Mouse (Mus musculus): ENCODE measurements around the gene Dcun1d1. TPM values are rescaled to one million over a fixed set of nuclear protein-coding genes. Genes with fewer than 3 reads are reported as not detected.

The Dcun1d1 gene
- polyA plus RNA-seq, 1 experiment from 2014 or later = 95.7 TPM

- H3K4me3 ChIP-seq (replicated peaks; ENCODE audit: low read length) = no peak overlapping the region
- H3K9ac ChIP-seq = no peak overlapping the region
- WGBS = 88% methylated on average over 4 of the region's 4 CpGs
- DNase-seq (ENCODE audit: low spot score) (no peak), ATAC-seq (ENCODE audit: low FRiP score) (no peak)
- H3K36me3 ChIP-seq (replicated peaks; ENCODE audit: control insufficient read depth, insufficient read depth) = peaks cover 16% of the 10 kb centered on the region
- no peaks in the 10 kb centered on the region for H3K4me1 ChIP-seq (replicated peaks; ENCODE audit: control insufficient read depth, insufficient read depth, low read length)
- no peaks in the 10 kb centered on the region for H3K27me3 ChIP-seq (ENCODE audit: control insufficient read depth, insufficient read depth, low read length)
- H3K4me2 ChIP-seq (replicated peaks) = no peak overlapping the region
- no peaks in the 10 kb centered on the region for H3K9me3 ChIP-seq (ENCODE audit: control insufficient read depth, low read length)
- H3K27ac ChIP-seq = no peak overlapping the region
These were observed 14.7 kb downstream of the Dcun1d1 start for GRCm38 (mm10) chr3:35922522-35922921.

GRCm38 (mm10) chr3:35918229-35918628 is 19.0 kb downstream of the Dcun1d1 start:
- Histone ChIP-seq H3K4me2 (replicated peaks) (no peak overlapping the region), H3K4me3 (replicated peaks; ENCODE audit: low read length) (no peak overlapping the region), H3K9ac (no peak overlapping the region), H3K4me1 (replicated peaks; ENCODE audit: control insufficient read depth, insufficient read depth, low read length) (no peaks in the 10 kb centered on the region), H3K27me3 (ENCODE audit: control insufficient read depth, insufficient read depth, low read length) (no peaks in the 10 kb centered on the region), H3K27ac (no peak overlapping the region), H3K36me3 (replicated peaks; ENCODE audit: control insufficient read depth, insufficient read depth) (peaks cover 47% of the 10 kb centered on the region), H3K9me3 (ENCODE audit: control insufficient read depth, low read length) (no peaks in the 10 kb centered on the region)
- WGBS = 87% methylated on average over 3 of the region's 3 CpGs
- ATAC-seq (ENCODE audit: low FRiP score) = no peak
- no peak for DNase-seq (ENCODE audit: low spot score)

DNA sequence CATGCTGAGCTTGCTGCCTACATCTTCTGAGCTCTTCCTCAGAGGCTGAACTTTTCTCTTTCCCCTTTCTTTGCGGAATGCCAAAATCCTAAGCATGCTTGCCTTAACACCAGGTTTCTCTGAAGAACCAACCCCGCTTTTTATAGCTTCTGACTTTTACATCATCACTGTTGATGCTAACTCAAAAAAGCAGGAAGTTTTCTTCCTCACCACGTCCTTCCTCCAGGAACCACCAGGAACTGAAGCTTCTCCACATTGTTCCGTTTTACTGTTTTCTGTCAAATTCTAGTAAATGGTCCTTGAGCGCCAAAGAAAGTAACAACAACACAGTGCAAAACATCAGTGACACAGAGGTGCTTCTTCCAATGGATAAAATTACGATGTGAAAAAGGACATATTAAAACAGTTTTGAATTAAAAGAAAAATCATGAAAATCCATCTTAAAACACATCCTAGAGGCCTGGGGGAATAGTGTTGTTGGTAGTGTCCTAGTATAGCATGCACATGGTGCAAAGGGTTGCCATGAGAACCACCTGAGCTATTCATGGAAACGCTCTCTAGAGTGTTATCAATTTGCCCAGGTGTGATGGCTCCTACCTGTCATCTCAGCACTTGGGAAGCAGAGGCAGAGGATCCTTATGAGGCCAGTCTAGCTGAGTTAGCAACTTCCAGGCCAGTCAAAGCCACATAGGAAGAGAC is 28.1 kb downstream of the Dcun1d1 start:
- no peak overlapping the region for H3K4me3 ChIP-seq (replicated peaks; ENCODE audit: low read length)
- 90% methylated on average over 7 of the region's 7 CpGs for WGBS
- DNase-seq (ENCODE audit: low spot score) (no peak), ATAC-seq (ENCODE audit: low FRiP score) (no peak)
- H3K27me3 ChIP-seq (ENCODE audit: control insufficient read depth, insufficient read depth, low read length) = no peaks in the 10 kb centered on the region
- no peak overlapping the region for H3K9ac ChIP-seq
- no peaks in the 10 kb centered on the region for H3K9me3 ChIP-seq (ENCODE audit: control insufficient read depth, low read length)
- no peak overlapping the region for H3K27ac ChIP-seq
- H3K36me3 ChIP-seq (replicated peaks; ENCODE audit: control insufficient read depth, insufficient read depth) = peaks cover 22% of the 10 kb centered on the region
- H3K4me1 ChIP-seq (replicated peaks; ENCODE audit: control insufficient read depth, insufficient read depth, low read length) = no peaks in the 10 kb centered on the region
- no peak overlapping the region for H3K4me2 ChIP-seq (replicated peaks)

GRCm38 (mm10) chr3:35900555-35901204 is 36.6 kb downstream of the Dcun1d1 start:
- Histone ChIP-seq H3K9me3 (ENCODE audit: control insufficient read depth, low read length) (no peaks in the 10 kb centered on the region), H3K4me3 (replicated peaks; ENCODE audit: low read length) (no peak overlapping the region), H3K36me3 (replicated peaks; ENCODE audit: control insufficient read depth, insufficient read depth) (peaks cover 25% of the 10 kb centered on the region), H3K4me2 (replicated peaks) (no peak overlapping the region), H3K27ac (no peak overlapping the region), H3K4me1 (replicated peaks; ENCODE audit: control insufficient read depth, insufficient read depth, low read length) (no peaks in the 10 kb centered on the region), H3K9ac (no peak overlapping the region), H3K27me3 (ENCODE audit: control insufficient read depth, insufficient read depth, low read length) (no peaks in the 10 kb centered on the region)
- WGBS = 79% methylated on average over 5 of the region's 5 CpGs
- ATAC-seq (ENCODE audit: low FRiP score) (no peak), DNase-seq (ENCODE audit: low spot score) (no peak)

DNA sequence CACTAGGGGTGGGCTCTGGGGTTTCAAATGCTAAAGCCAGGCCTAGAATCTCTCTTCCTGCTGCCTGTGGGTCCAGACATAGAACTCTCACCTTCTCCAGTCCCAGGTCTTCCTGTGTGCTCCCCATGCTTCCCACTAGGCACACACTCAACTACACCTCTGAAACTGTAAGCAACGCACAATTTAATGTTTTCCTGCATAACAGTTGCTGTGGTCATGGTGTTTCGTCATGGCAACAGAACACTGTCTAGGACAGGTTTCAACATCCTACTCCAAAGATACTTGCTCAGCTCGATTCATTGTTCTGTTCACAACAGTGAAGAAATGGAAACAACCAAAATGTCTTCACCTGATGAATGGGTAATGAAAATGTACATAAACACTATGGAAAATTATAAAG is 38.1 kb downstream of the Dcun1d1 start:
- 97% methylated on average over 3 of the region's 3 CpGs for WGBS
- Histone ChIP-seq H3K9me3 (ENCODE audit: control insufficient read depth, low read length) (no peaks in the 10 kb centered on the region), H3K4me3 (replicated peaks; ENCODE audit: low read length) (no peak overlapping the region), H3K9ac (no peak overlapping the region), H3K27me3 (ENCODE audit: control insufficient read depth, insufficient read depth, low read length) (no peaks in the 10 kb centered on the region), H3K4me1 (replicated peaks; ENCODE audit: control insufficient read depth, insufficient read depth, low read length) (no peaks in the 10 kb centered on the region), H3K27ac (no peak overlapping the region), H3K4me2 (replicated peaks) (no peak overlapping the region), H3K36me3 (replicated peaks; ENCODE audit: control insufficient read depth, insufficient read depth) (peaks cover 21% of the 10 kb centered on the region)
- DNase-seq (ENCODE audit: low spot score) (no peak), ATAC-seq (ENCODE audit: low FRiP score) (no peak)

DNA sequence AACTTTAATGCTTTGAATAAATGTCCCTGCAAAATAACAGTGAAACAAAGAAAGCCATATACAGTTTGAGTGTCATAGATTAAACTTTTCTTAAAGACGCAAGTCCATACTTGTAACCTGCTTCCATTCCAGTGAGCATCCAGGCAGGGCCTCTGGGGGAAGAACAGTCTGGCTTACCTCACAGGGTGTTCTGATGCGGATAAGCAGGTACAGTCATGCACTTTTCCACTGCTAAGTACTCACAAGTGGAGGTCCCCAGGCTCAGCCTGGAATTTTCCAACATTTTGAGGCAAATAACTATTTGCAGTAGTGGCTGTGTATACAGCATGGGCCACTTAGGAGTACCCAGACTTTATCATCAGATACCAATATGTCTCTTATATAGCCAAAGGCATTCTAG is 39.3 kb downstream of the Dcun1d1 start:
- no peaks in the 10 kb centered on the region for H3K4me1 ChIP-seq (replicated peaks; ENCODE audit: control insufficient read depth, insufficient read depth, low read length)
- 94% methylated on average over 2 of the region's 2 CpGs for WGBS
- no peak overlapping the region for H3K27ac ChIP-seq
- no peaks in the 10 kb centered on the region for H3K27me3 ChIP-seq (ENCODE audit: control insufficient read depth, insufficient read depth, low read length)
- no peak overlapping the region for H3K4me2 ChIP-seq (replicated peaks)
- H3K9ac ChIP-seq = no peak overlapping the region
- no peaks in the 10 kb centered on the region for H3K9me3 ChIP-seq (ENCODE audit: control insufficient read depth, low read length)
- H3K36me3 ChIP-seq (replicated peaks; ENCODE audit: control insufficient read depth, insufficient read depth) = peaks cover 14% of the 10 kb centered on the region
- DNase-seq (ENCODE audit: low spot score) (no peak), ATAC-seq (ENCODE audit: low FRiP score) (no peak)
- H3K4me3 ChIP-seq (replicated peaks; ENCODE audit: low read length) = no peak overlapping the region

DNA sequence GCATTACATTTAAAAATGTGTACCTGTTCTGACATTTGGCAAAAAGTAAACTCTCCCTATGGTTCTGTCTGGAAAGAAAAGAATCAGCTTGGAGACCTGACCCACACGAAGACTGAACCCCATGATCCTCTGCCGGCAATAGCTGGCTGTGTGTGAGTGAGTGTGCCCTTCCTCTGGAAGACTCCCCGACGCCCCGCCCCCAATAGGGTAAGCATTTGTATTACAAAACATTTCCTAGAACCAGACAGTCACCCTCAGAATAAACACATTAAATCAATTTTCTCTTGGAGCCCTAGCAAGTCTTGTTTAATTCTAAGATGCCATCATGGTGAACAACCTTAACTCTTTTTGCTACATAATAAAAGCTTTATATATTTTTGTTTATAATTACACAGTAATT is 44.1 kb downstream of the Dcun1d1 start:
- H3K9me3 ChIP-seq (ENCODE audit: control insufficient read depth, low read length) = no peaks in the 10 kb centered on the region
- WGBS = 88% methylated on average over 5 of the region's 5 CpGs
- no peaks in the 10 kb centered on the region for H3K4me1 ChIP-seq (replicated peaks; ENCODE audit: control insufficient read depth, insufficient read depth, low read length)
- H3K36me3 ChIP-seq (replicated peaks; ENCODE audit: control insufficient read depth, insufficient read depth) = peaks cover 21% of the 10 kb centered on the region
- no peak for ATAC-seq (ENCODE audit: low FRiP score)
- no peaks in the 10 kb centered on the region for H3K27me3 ChIP-seq (ENCODE audit: control insufficient read depth, insufficient read depth, low read length)
- no peak overlapping the region for H3K9ac ChIP-seq
- no peak for DNase-seq (ENCODE audit: low spot score)
- H3K4me3 ChIP-seq (replicated peaks; ENCODE audit: low read length) = no peak overlapping the region
- H3K27ac ChIP-seq = no peak overlapping the region
- H3K4me2 ChIP-seq (replicated peaks) = no peak overlapping the region

GRCm38 (mm10) chr3:35891123-35891522 is 46.1 kb downstream of the Dcun1d1 start:
- Histone ChIP-seq H3K9me3 (ENCODE audit: control insufficient read depth, low read length) (no peaks in the 10 kb centered on the region), H3K36me3 (replicated peaks; ENCODE audit: control insufficient read depth, insufficient read depth) (peaks cover 20% of the 10 kb centered on the region), H3K9ac (no peak overlapping the region), H3K27ac (no peak overlapping the region), H3K27me3 (ENCODE audit: control insufficient read depth, insufficient read depth, low read length) (no peaks in the 10 kb centered on the region), H3K4me2 (replicated peaks) (no peak overlapping the region), H3K4me3 (replicated peaks; ENCODE audit: low read length) (no peak overlapping the region), H3K4me1 (replicated peaks; ENCODE audit: control insufficient read depth, insufficient read depth, low read length) (no peaks in the 10 kb centered on the region)
- no peak for DNase-seq (ENCODE audit: low spot score)
- 94% methylated on average over 4 of the region's 4 CpGs for WGBS
- ATAC-seq (ENCODE audit: low FRiP score) = no peak

DNA sequence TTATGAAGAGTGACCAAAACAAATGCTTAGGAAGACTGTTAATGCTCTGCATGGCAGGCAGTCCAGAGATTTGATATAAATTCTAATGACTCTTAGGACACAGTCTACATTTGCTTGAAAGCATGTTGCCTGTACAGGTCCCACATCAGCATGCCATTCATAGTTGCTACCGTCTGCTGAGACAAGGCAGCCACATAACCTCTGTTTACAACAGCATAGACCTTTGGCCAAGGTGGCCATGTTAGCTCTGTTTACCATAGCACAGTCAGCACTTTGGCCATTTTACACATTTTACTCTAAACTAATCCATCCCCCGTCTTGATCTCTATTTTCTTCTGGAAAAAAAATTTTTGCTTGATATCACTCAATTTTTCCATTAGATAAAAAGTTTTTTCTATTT is 47.7 kb downstream of the Dcun1d1 start:
- Histone ChIP-seq H3K27ac (no peak overlapping the region), H3K9ac (no peak overlapping the region), H3K36me3 (replicated peaks; ENCODE audit: control insufficient read depth, insufficient read depth) (peaks cover 17% of the 10 kb centered on the region), H3K4me3 (replicated peaks; ENCODE audit: low read length) (no peak overlapping the region), H3K27me3 (ENCODE audit: control insufficient read depth, insufficient read depth, low read length) (no peaks in the 10 kb centered on the region), H3K9me3 (ENCODE audit: control insufficient read depth, low read length) (no peaks in the 10 kb centered on the region), H3K4me1 (replicated peaks; ENCODE audit: control insufficient read depth, insufficient read depth, low read length) (no peaks in the 10 kb centered on the region), H3K4me2 (replicated peaks) (no peak overlapping the region)
- WGBS = 100% methylated on average over 2 of the region's 2 CpGs
- ATAC-seq (ENCODE audit: low FRiP score) = no peak
- DNase-seq (ENCODE audit: low spot score) = no peak

Measured in hindbrain, embryonic 14.5 days (tissue).